Mouse (Mus musculus): ENCODE measurements at regions not wholly inside any gene's neighbourhood (a gene's known extent, or its start where the extent isn't known, plus 50 kb on each side); places are given as distances from the start of the nearest gene placed in this dataset.

GRCm38 (mm10) chr12:113428901-113429300 is 60.4 kb upstream of the Adam6b start:
- no peak for TF ChIP-seq POLR2A (IDR thresholded peaks at IDR 0.05; ENCODE audit: insufficient read depth, low read depth, low read length)
- no peak for TF ChIP-seq CTCF (IDR thresholded peaks at IDR 0.05)

All from heart, adult 2 months (tissue).